Comparison of ENCODE assay signal across 7 mouse cellular contexts in the genomic region with DNA sequence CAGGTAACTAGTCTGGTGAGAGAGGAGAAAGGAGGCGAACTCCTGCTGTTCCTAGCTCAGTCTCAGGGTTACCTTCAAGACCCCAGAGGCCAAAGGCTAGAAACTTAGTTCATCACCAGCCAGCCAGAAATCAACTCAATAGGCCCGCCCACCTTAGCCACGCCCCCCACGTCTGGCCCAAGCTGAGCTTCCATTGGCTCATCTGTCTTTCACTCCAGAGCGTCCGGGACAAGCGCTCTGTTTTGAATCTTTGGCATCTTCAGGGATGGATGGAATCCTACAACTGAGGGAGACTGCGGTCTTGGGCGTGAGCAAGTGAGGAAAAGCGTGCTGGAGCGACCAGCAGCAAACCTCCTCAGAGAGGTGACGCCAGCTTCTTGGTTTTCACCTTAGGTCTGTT.
DNase-seq lines count a peak whose midpoint lies in the region; ATAC-seq and TF ChIP-seq lines count a peak whose summit lies in the region.

No protein-coding gene starts in this region.

- DNase-seq in ES-E14 (ENCODE audit: low read depth, low spot score): peak; percentile 90
- peak; percentile 87 for DNase-seq in embryo, embryonic 10 days (ENCODE audit: low spot score)
- DNase-seq in midbrain, embryonic 11.5 days (ENCODE audit: low spot score, missing footprints): peak; percentile 92
- DNase-seq in left cerebral cortex, adult 18-20 months (ENCODE audit: low spot score in 2 of 2): no peak
- no peak for DNase-seq in layer of hippocampus, postnatal 14 days (ENCODE audit: low spot score in 2 of 2)
- DNase-seq in left cerebral cortex, adult 11 months (ENCODE audit: low spot score): no peak

- peaks cover 0 to 6% of the 10 kb centered on the region in 2 experiments; a peak in 2 of 4 replicates for H3K4me1 ChIP-seq in ES-E14 (ENCODE audit: control insufficient read depth in 2 of 2, insufficient read depth in 2 of 2, low read length in 2 of 2, poor library complexity in 1 of 2)
- H3K4me1 ChIP-seq in hindbrain, embryonic 15.5 days (replicated peaks): no peaks in the 10 kb centered on the region
- H3K4me1 ChIP-seq in midbrain, embryonic 11.5 days (ENCODE audit: control insufficient read depth, insufficient read depth, low read length): 0 out of 2 replicates have a peak, but pooled peaks cover 2% of the 10 kb centered on the region

- H3K36me3 ChIP-seq in ES-E14 (ENCODE audit: control insufficient read depth, insufficient read depth, low read length, poor library complexity, severe bottlenecking): no peaks in the 10 kb centered on the region
- H3K36me3 ChIP-seq in hindbrain, embryonic 15.5 days: no peaks in the 10 kb centered on the region
- H3K36me3 ChIP-seq in midbrain, embryonic 11.5 days (ENCODE audit: control insufficient read depth, insufficient read depth, low read length): no peaks in the 10 kb centered on the region

- no peak overlapping the region for H3K27ac ChIP-seq in ES-E14 (ENCODE audit: insufficient read depth, low read depth, low read length, poor library complexity, severe bottlenecking)
- no peak overlapping the region for H3K27ac ChIP-seq in hindbrain, embryonic 15.5 days (replicated peaks)
- no peak overlapping the region for H3K27ac ChIP-seq in midbrain, embryonic 11.5 days (ENCODE audit: low read depth, low read length)

- H3K4me2 ChIP-seq in hindbrain, embryonic 15.5 days: peak overlapping the region; percentile 46
- peak overlapping the region; percentile 48 for H3K4me2 ChIP-seq in midbrain, embryonic 11.5 days

- no peaks in the 10 kb centered on the region for H3K9me3 ChIP-seq in ES-E14 (ENCODE audit: control insufficient read depth, insufficient read depth, low read depth, low read length)
- no peaks in the 10 kb centered on the region; the same call in 1 of the 2 replicates for H3K9me3 ChIP-seq in hindbrain, embryonic 15.5 days
- no peaks in the 10 kb centered on the region; the same call in 1 of the 2 replicates for H3K9me3 ChIP-seq in midbrain, embryonic 11.5 days (ENCODE audit: control insufficient read depth, low read length)

- no peak for ATAC-seq in hindbrain, embryonic 15.5 days (ENCODE audit: low FRiP score, low read depth)
- 0 out of 2 replicates have a peak, but pooled peaks have one; percentile 48 for ATAC-seq in midbrain, embryonic 11.5 days (ENCODE audit: low FRiP score)

- H3K9ac ChIP-seq in ES-E14 (ENCODE audit: insufficient read depth, low read depth, low read length, poor library complexity, severe bottlenecking): peak overlapping the region; percentile 46
- H3K9ac ChIP-seq in hindbrain, embryonic 15.5 days: no peak overlapping the region
- 0 out of 2 replicates have a peak overlapping the region, but pooled peaks have one; percentile 27 for H3K9ac ChIP-seq in midbrain, embryonic 11.5 days (ENCODE audit: low read length)

- no peaks in the 10 kb centered on the region for H3K27me3 ChIP-seq in hindbrain, embryonic 15.5 days
- H3K27me3 ChIP-seq in midbrain, embryonic 11.5 days (ENCODE audit: control insufficient read depth, insufficient read depth, low read length): no peaks in the 10 kb centered on the region

- in situ Hi-C loops in ES-E14 (cut with MboI; ENCODE audit: low sequenced_read_pairs in 2 of 2, unreplicated experiment in 2 of 2): no loop called here

- 19% methylated on average over 12 of the region's 12 CpGs for WGBS in hindbrain, embryonic 15.5 days
- 12% methylated on average over 12 of the region's 12 CpGs for WGBS in midbrain, embryonic 11.5 days

- peak overlapping the region; percentile 61 to 94 for H3K4me3 ChIP-seq in ES-E14 (ENCODE audit: insufficient read depth in 1 of 2, low read depth in 1 of 2, low read length in 2 of 2, poor library complexity in 1 of 2, severe bottlenecking in 1 of 2)
- H3K4me3 ChIP-seq in hindbrain, embryonic 15.5 days: no peak overlapping the region; the same call in 1 of the 2 replicates
- peak overlapping the region; percentile 27; the same call in 1 of the 2 replicates for H3K4me3 ChIP-seq in midbrain, embryonic 11.5 days (ENCODE audit: low read depth, low read length)

TF ChIP-seq in ES-E14, 5 proteins besides CTCF, POLR2A, EP300 and RAD21:
- no peak for TF ChIP-seq ZNF384 (IDR thresholded peaks at IDR 0.05; ENCODE audit: low read depth, low read length)
- 0 out of 2 replicates have a peak, but pooled peaks have one; percentile 43 for TF ChIP-seq CHD2 (IDR thresholded peaks at IDR 0.05; ENCODE audit: low read depth, low read length)

Comparison
In these comparisons a context has a peak if more than half of its experiments do, and no peak if none do; other contexts are left out.
1. DNase-seq: peak in ES-E14 (single experiment), embryo, embryonic 10 days (single experiment) and midbrain, embryonic 11.5 days (single experiment); none in left cerebral cortex, adult 18-20 months (0 of 2), layer of hippocampus, postnatal 14 days (0 of 2) and left cerebral cortex, adult 11 months (single experiment).